Mouse (Mus musculus): ENCODE data around the gene Ifnz.
"Not testable (repeated sequence)": the region's sequence is repeated elsewhere in the genome, so short reads cannot be mapped to it uniquely, and the experiment has no call there.

Gene Ifnz

DNA sequence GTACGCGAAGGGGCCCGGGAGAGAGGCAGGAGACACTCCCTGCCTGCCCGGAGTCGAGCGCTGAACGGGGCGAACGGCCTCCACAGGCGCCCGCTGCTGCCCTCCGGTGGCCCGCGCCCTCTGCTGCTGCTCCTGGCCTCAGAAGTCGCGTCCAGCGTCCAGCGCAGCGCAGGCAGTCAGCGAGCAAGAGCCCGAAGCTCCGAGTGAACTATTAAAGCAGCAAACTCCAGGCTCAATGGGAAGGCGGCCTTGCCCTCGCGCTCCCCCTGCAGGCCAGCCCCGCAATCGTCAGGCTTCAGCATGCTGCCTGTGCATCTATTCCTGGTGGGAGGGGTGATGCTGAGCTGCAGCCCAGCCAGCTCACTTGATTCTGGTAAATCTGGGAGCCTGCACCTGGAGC is 3.5 kb downstream of the Ifnz start, which contains the start of gene Gm13276:
Gm13276 (plus strand) TSS at position 301 of the 400 bp plus-strand sequence.
- not testable (repeated sequence) for DNase-seq (ENCODE audit: low spot score in 2 of 2)

- DNase-seq (ENCODE audit: low spot score in 2 of 2): peak; percentile 22 to 74
Measured at GRCm38 (mm10) chr4:88788402-88788801, 6.5 kb downstream of the Ifnz start, which contains the start of gene Gm13277. TSS of gene Gm13277 (plus strand) at chr4:88788632.

GRCm38 (mm10) chr4:88791250-88791649 is 9.3 kb downstream of the Ifnz start, which contains the start of gene Gm13278:
TSS of gene Gm13278 (plus strand) at chr4:88791550.
- not testable (repeated sequence) for DNase-seq (ENCODE audit: low spot score in 2 of 2)

DNA sequence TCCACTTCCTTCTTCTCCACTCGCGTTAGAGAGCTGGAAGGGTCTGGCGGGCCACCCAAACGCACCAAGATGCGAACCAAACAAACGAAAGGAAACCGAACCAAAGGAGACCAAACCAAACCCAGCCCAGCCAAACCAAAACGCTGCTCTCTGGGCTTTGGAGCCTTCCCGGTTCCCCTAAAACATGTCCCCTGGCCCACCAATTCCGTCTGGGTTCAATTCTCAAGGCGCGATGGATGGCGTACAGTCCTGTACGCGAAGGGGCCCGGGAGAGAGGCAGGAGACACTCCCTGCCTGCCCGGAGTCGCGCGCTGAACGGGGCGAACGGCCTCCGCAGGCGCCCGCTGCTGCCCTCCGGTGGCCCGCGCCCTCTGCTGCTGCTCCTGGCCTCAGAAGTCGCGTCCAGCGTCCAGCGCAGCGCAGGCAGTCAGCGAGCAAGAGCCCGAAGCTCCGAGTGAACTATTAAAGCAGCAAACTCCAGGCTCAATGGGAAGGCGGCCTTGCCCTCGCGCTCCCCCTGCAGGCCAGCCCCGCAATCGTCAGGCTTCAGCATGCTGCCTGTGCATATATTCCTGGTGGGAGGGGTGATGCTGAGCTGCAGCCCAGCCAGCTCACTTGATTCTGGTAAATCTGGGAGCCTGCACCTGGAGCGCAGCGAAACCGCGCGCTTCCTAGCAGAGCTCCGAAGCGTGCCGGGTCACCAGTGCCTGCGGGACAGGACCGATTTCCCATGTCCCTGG is 12.2 kb downstream of the Ifnz start, which contains the start of gene Gm13275:
Gm13275 (plus strand) TSS at position 552 of the 740 bp plus-strand sequence.
- peak; percentile 46 to 74 for DNase-seq (ENCODE audit: low spot score in 2 of 2)

DNA sequence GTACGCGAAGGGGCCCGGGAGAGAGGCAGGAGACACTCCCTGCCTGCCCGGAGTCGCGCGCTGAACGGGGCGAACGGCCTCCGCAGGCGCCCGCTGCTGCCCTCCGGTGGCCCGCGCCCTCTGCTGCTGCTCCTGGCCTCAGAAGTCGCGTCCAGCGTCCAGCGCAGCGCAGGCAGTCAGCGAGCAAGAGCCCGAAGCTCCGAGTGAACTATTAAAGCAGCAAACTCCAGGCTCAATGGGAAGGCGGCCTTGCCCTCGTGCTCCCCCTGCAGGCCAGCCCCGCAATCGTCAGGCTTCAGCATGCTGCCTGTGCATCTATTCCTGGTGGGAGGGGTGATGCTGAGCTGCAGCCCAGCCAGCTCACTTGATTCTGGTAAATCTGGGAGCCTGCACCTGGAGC is 15.2 kb downstream of the Ifnz start, which contains the start of gene Gm13279:
Gm13279 (plus strand) TSS at position 301 of the 400 bp plus-strand sequence.
- not testable (repeated sequence) for DNase-seq (ENCODE audit: low spot score in 2 of 2)

GRCm38 (mm10) chr4:88799365-88799764 is 17.4 kb downstream of the Ifnz start, which contains the start of gene Gm13285:
TSS of gene Gm13285 (plus strand) at chr4:88799665.
- not testable (repeated sequence) for DNase-seq (ENCODE audit: low spot score in 2 of 2)

DNA sequence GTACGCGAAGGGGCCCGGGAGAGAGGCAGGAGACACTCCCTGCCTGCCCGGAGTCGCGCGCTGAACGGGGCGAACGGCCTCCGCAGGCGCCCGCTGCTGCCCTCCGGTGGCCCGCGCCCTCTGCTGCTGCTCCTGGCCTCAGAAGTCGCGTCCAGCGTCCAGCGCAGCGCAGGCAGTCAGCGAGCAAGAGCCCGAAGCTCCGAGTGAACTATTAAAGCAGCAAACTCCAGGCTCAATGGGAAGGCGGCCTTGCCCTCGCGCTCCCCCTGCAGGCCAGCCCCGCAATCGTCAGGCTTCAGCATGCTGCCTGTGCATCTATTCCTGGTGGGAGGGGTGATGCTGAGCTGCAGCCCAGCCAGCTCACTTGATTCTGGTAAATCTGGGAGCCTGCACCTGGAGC is 21.0 kb downstream of the Ifnz start, which contains the start of gene Gm13287:
Gm13287 (plus strand) TSS at position 301 of the 400 bp plus-strand sequence.
- not testable (repeated sequence) for DNase-seq (ENCODE audit: low spot score in 2 of 2)

DNA sequence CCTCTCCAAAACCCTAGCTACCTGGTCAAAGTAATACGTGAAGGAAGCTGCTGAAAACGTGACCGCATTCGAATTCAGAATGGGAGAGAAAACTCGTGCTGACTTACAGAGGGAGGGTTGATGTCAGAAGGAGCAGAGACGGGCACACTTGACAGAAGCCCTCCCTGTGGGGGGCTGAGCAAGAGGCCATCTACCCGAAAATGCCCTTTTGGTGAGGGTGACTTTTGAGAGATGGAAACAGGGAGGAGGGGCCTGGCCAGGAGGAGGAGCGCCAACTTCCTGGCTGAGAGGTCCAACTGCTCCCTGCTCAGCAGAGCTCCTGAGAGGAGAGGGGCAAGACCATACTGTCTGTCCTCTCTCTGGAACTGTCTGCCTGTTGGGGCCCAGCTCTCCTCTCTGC is 23.3 kb downstream of the Ifnz start, which contains the start of gene Gm13288:
Gm13288 (plus strand) TSS at position 301 of the 400 bp plus-strand sequence.
- DNase-seq (ENCODE audit: low spot score in 2 of 2): not testable (repeated sequence)

DNA sequence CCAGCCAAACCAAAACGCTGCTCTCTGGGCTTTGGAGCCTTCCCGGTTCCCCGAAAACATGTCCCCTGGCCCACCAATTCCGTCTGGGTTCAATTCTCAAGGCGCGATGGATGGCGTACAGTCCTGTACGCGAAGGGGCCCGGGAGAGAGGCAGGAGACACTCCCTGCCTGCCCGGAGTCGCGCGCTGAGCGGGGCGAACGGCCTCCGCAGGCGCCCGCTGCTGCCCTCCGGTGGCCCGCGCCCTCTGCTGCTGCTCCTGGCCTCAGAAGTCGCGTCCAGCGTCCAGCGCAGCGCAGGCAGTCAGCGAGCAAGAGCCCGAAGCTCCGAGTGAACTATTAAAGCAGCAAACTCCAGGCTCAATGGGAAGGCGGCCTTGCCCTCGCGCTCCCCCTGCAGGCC is 23.8 kb downstream of the Ifnz start:
- peak in 1 of 2 experiments; percentile 3 for DNase-seq (ENCODE audit: low spot score in 2 of 2)

DNA sequence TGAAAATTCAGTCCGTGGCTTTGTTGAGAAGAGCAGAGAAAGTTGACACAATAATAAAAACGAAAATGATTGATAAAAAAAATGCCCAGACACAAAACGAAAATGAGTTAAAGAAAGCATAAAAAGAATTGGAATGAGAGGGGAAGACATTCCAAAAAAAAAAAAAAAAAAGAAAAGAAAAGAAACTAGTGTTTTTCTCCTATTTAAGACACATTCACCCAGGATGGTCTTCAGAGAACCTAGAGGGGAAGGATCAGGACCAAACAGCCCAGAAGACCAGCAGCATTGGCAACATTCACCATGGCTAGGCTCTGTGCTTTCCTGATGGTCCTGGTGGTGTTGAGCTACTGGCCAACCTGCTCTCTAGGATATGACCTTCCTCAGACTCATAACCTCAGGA is 34.0 kb downstream of the Ifnz start, which contains the start of gene Ifna7:
Ifna7 (plus strand) TSS at position 301 of the 400 bp plus-strand sequence.
- DNase-seq (ENCODE audit: low spot score in 2 of 2): no peak

DNA sequence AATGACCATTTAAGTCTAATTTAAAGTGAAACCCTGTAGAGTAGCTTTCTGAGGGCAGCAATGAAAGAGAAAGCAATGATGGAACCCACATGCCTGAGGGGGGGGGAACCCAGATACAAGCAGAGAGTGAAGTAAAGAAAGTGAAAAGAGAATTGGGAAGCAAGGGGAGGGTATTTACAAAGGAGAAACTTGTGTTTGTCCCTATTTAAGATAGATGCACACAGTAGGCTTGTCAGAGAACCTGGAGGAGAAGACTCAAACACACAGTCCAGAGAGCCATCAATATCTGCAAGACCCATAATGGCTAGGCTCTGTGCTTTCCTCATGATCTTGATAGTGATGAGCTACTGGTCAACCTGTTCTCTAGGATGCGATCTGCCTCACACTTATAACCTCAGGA is 37.7 kb downstream of the Ifnz start, which contains the start of gene Ifna11:
Ifna11 (plus strand) TSS at position 301 of the 400 bp plus-strand sequence.
- no peak for DNase-seq (ENCODE audit: low spot score in 2 of 2)

- DNase-seq (ENCODE audit: low spot score in 2 of 2): no peak
Measured at GRCm38 (mm10) chr4:88822995-88823394, 41.1 kb downstream of the Ifnz start.

DNA sequence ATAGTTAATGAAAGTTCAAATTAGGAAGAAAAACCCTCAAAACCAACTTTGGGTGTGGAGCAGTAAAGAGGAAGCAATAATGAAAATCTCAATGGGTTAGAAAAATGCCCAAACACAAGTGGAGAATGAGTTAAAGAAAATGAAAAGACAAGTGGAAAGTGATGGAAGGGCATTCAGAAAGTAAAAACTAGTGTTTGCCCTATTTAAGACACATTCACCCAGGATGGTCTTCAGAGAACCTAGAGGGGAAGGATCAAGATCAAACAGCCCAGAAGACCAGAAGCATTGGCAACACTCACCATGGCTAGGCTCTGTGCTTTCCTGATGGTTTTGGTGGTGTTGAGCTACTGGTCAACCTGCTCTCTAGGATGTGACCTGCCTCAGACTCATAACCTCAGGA is 45.2 kb downstream of the Ifnz start, which contains the start of gene Ifna6:
Ifna6 (plus strand) TSS at position 301 of the 400 bp plus-strand sequence.
- not testable (repeated sequence) for DNase-seq (ENCODE audit: low spot score in 2 of 2)

GRCm38 (mm10) chr4:88830523-88830922 is 48.6 kb downstream of the Ifnz start:
- DNase-seq (ENCODE audit: low spot score in 2 of 2): peak in 1 of 2 experiments; percentile 27
